Mouse (Mus musculus): ENCODE measurements around the gene C2cd6.

Gene C2cd6

GRCm38 (mm10) chr1:59094705-59095104 lies at the start of gene C2cd6:
Gene C2cd6, minus strand, starts transcription at chr1:59094900.
- no peak for DNase-seq (ENCODE audit: low spot score)

GRCm38 (mm10) chr1:59142809-59143208 lies 48.1 kb upstream of the C2cd6 start:
- no peak for DNase-seq (ENCODE audit: low spot score)

- no peak for DNase-seq (ENCODE audit: low spot score)
Observed at GRCm38 (mm10) chr1:59134419-59134818, 39.7 kb upstream of the C2cd6 start.

GRCm38 (mm10) chr1:59128879-59129278 lies 34.2 kb upstream of the C2cd6 start:
- no peak for DNase-seq (ENCODE audit: low spot score)

- DNase-seq (ENCODE audit: low spot score): no peak
Observed at GRCm38 (mm10) chr1:59125558-59125957, 30.9 kb upstream of the C2cd6 start.

GRCm38 (mm10) chr1:59119720-59120457 lies 25.2 kb upstream of the C2cd6 start, which contains the start of gene Tmem237:
Gene Tmem237, minus strand, starts transcription at chr1:59120408.
- DNase-seq (ENCODE audit: low spot score): peak; percentile 54

- DNase-seq (ENCODE audit: low spot score): no peak
Observed at GRCm38 (mm10) chr1:59110524-59110923, 15.8 kb upstream of the C2cd6 start.

- no peak for DNase-seq (ENCODE audit: low spot score)
Observed at GRCm38 (mm10) chr1:59102071-59102470, 7.4 kb upstream of the C2cd6 start.

- DNase-seq (ENCODE audit: low spot score): no peak
Observed at GRCm38 (mm10) chr1:59101020-59101419, 6.3 kb upstream of the C2cd6 start.

- no peak for DNase-seq (ENCODE audit: low spot score)
Observed at GRCm38 (mm10) chr1:59070867-59071266, 23.8 kb downstream of the C2cd6 start.

GRCm38 (mm10) chr1:59067976-59068375 lies 26.7 kb downstream of the C2cd6 start:
- no peak for DNase-seq (ENCODE audit: low spot score)

GRCm38 (mm10) chr1:59063697-59064096 lies 31.0 kb downstream of the C2cd6 start:
- no peak for DNase-seq (ENCODE audit: low spot score)

GRCm38 (mm10) chr1:59056955-59057354 lies 37.7 kb downstream of the C2cd6 start:
- no peak for DNase-seq (ENCODE audit: low spot score)

- no peak for DNase-seq (ENCODE audit: low spot score)
Observed at GRCm38 (mm10) chr1:59051306-59051705, 43.4 kb downstream of the C2cd6 start.

- no peak for DNase-seq (ENCODE audit: low spot score)
Observed at GRCm38 (mm10) chr1:59037723-59038122, 57.0 kb downstream of the C2cd6 start.

GRCm38 (mm10) chr1:59021556-59021955 lies 73.1 kb downstream of the C2cd6 start:
- DNase-seq (ENCODE audit: low spot score): no peak

- DNase-seq (ENCODE audit: low spot score): no peak
Observed at GRCm38 (mm10) chr1:59009250-59009649, 85.5 kb downstream of the C2cd6 start.

All from layer of hippocampus, adult 9-10 months (tissue).